Mouse (Mus musculus) bone marrow macrophage, adult 2 months (primary cell): Measurements from ENCODE around the gene Sertad2. TPM values are rescaled to one million over a fixed set of nuclear protein-coding genes. Genes with fewer than 3 reads are reported as not detected.

Experiments
- H3K27ac ChIP-seq: 2 replicates; pipeline ENCODE4 v1.5.1; 2012; ENCODE audit warnings: low read depth, low read length; ENCODE audit not compliant: insufficient read depth
- H3K4me1 ChIP-seq: 2 replicates; pipeline ENCODE4 v1.6.1; 2012; ENCODE audit warnings: low read length; ENCODE audit not compliant: control insufficient read depth, insufficient read depth
- H3K4me3 ChIP-seq: 2 replicates; pipeline ENCODE4 v1.5.1; 2012; ENCODE audit warnings: mild to moderate bottlenecking, low read length, moderate library complexity; ENCODE audit not compliant: insufficient read depth
- CTCF ChIP-seq: IDR thresholded peaks from 2 replicates; pipeline ENCODE4 v1.5.1; 2012; ENCODE audit warnings: low read depth, mild to moderate bottlenecking, low read length, moderate library complexity
- POLR2A ChIP-seq: IDR thresholded peaks from 2 replicates; pipeline ENCODE4 v1.6.1; 2012; ENCODE audit warnings: mild to moderate bottlenecking, low read depth, low read length, borderline replicate concordance
- polyA plus RNA-seq: library from polyadenylated mRNA; stranded (reverse); fragments of >200 nt; gene quantifications from 2 replicates; pipeline ENCODE4 v1.2.4, GENCODE M21; 2012; ENCODE audit not compliant: missing spikeins, insufficient read depth, insufficient read length

Gene Sertad2
- polyA plus RNA-seq, 1 experiment: 13.2 TPM

GRCm38 (mm10) chr11:20680781-20681180 is 137.7 kb downstream of the Sertad2 start:
- no peaks in the 10 kb centered on the region; the same call in 1 of the 2 replicates for H3K4me1 ChIP-seq
- no peak overlapping the region for H3K4me3 ChIP-seq
- TF ChIP-seq POLR2A: no peak
- TF ChIP-seq CTCF: no peak
- no peak overlapping the region for H3K27ac ChIP-seq

GRCm38 (mm10) chr11:20681679-20682078 is 138.6 kb downstream of the Sertad2 start:
- TF ChIP-seq POLR2A (no peak), CTCF (no peak)
- Histone ChIP-seq H3K4me3 (no peak overlapping the region), H3K4me1 (no peaks in the 10 kb centered on the region; the same call in 1 of the 2 replicates), H3K27ac (no peak overlapping the region)

GRCm38 (mm10) chr11:20691000-20691399 is 147.9 kb downstream of the Sertad2 start:
- Histone ChIP-seq H3K4me3 (no peak overlapping the region), H3K4me1 (no peaks in the 10 kb centered on the region), H3K27ac (no peak overlapping the region)
- TF ChIP-seq CTCF (peak; percentile 46; the same call in 1 of the 2 replicates), POLR2A (no peak)

Other genes with a start within 250 kb of the Sertad2 start
- gene Slc1a4, start 210.5 kb upstream of the Sertad2 start, polyA plus RNA-seq: 0.51 and 0.61 TPM in 2 replicates
- 95.8 and 117 TPM in 2 replicates for gene Aftph, start 198.3 kb downstream of the Sertad2 start, polyA plus RNA-seq